Mouse (Mus musculus) heart, embryonic 12.5 days (tissue): ENCODE measurements around the gene Trir. TPM values are rescaled to one million over a fixed set of nuclear protein-coding genes. Genes with fewer than 3 reads are reported as not detected.
A peak's percentile ranks its signal among the peaks of the same experiment; 100 is the strongest.

Experiments used
- ATAC-seq: fragments of 200-750 bp; cut with Nextera tagmentation; 2 replicates; pipeline ENCODE4 v1.8.0; 2017; ENCODE audit warnings: moderate TSS enrichment, moderate library complexity; ENCODE audit not compliant: insufficient number of reproducible peaks, low FRiP score
- H3K27ac ChIP-seq: fragments of 300-500 bp; sonication (generic); 2 replicates; pipeline ENCODE4 v1.5.1; 2016; ENCODE audit warnings: mild to moderate bottlenecking, moderate library complexity; ENCODE audit not compliant: poor library complexity, severe bottlenecking
- H3K27me3 ChIP-seq: fragments of 300-500 bp; sonication (generic); replicated peaks from 2 replicates; pipeline ENCODE4 v1.6.1; 2016; ENCODE audit warnings: mild to moderate bottlenecking, moderate library complexity
- H3K36me3 ChIP-seq: fragments of 300-500 bp; sonication (generic); 2 replicates; pipeline ENCODE4 v1.6.1; 2016; ENCODE audit warnings: mild to moderate bottlenecking, moderate library complexity
- H3K4me1 ChIP-seq: fragments of 300-500 bp; sonication (generic); replicated peaks from 2 replicates; pipeline ENCODE4 v1.6.1; 2016; ENCODE audit warnings: mild to moderate bottlenecking
- H3K4me2 ChIP-seq: fragments of 300-500 bp; sonication (generic); 2 replicates; pipeline ENCODE4 v1.6.1; 2016; ENCODE audit warnings: mild to moderate bottlenecking, moderate library complexity
- H3K4me3 ChIP-seq: fragments of 300-500 bp; sonication (generic); 2 replicates; pipeline ENCODE4 v1.5.1; 2016; ENCODE audit warnings: mild to moderate bottlenecking
- H3K9ac ChIP-seq: fragments of 300-500 bp; sonication (generic); 2 replicates; pipeline ENCODE4 v1.6.1; 2016; ENCODE audit warnings: mild to moderate bottlenecking, moderate library complexity
- H3K9me3 ChIP-seq: fragments of 300-500 bp; sonication (generic); replicated peaks from 2 replicates; pipeline ENCODE4 v1.6.1; 2016; ENCODE audit warnings: mild to moderate bottlenecking, moderate library complexity
- WGBS: fragments of 180-500 bp; shearing (Covaris S2); methylation state at CpG from one replicate; pipeline ENCODE4 v1.1.7; 2016; 5-methylcytosine and 5-hydroxymethylcytosine counted together
- polyA plus RNA-seq: library from polyadenylated mRNA; unstranded; fragments of >200 nt; fragmentation: Nextera tagmentation; extraction: Ambion mirVana; gene quantifications from 2 replicates; pipeline ENCODE4 v1.2.1, GENCODE M21; 2016

Trir gene
- polyA plus RNA-seq, 1 experiment from 2014 or later = 102 TPM

DNA sequence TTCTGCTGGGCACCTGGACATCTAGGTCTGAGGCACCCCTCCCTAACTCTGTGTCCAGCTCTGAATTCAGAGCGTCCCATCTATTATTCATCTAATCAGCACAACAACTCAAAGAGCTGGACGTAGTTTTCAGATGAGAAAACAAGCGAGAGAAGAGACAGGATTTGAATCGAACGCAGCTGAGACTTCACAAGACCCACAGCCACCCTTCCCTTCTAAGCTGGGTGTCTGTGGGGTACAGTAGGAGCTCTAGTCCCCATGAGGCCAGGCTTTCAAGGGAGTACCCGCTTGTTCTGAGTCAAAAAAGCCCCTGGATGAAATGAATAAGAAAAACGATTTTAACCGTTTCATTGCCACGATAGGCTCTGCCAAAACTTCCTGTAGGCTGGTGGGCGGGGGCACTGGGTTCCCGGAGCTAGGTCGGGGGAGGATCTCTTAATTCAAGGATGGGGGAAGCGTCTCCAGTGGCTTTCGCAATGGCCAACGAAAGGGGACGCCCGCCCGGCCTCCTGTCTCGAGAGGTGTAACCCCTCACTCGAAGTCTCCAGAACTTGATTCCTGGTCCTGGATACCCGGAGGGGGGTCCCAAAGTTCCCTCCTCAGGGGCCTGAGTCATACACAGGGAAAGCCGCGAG is 41.5 kb upstream of the Trir start:
- ATAC-seq = no peak
- peaks cover 51% of the 10 kb centered on the region for H3K4me1 ChIP-seq
- peak overlapping the region; percentile 59 for H3K4me3 ChIP-seq
- H3K9me3 ChIP-seq = no peaks in the 10 kb centered on the region; the same call in 1 of the 2 replicates
- H3K36me3 ChIP-seq = no peaks in the 10 kb centered on the region
- H3K27me3 ChIP-seq = peaks cover 9% of the 10 kb centered on the region
- H3K27ac ChIP-seq = peak overlapping the region; percentile 39; the same call in 1 of the 2 replicates
- H3K9ac ChIP-seq = peak overlapping the region; percentile 70
- H3K4me2 ChIP-seq = peak overlapping the region; percentile 98
- WGBS = 2% methylated on average over 23 of the region's 23 CpGs

- Histone ChIP-seq H3K4me2 (peak overlapping the region; percentile 98), H3K9me3 (no peaks in the 10 kb centered on the region; the same call in 1 of the 2 replicates), H3K36me3 (no peaks in the 10 kb centered on the region), H3K9ac (peak overlapping the region; percentile 70), H3K4me3 (peak overlapping the region; percentile 59), H3K4me1 (peaks cover 47% of the 10 kb centered on the region), H3K27ac (peak overlapping the region; percentile 39; the same call in 1 of the 2 replicates), H3K27me3 (peaks cover 9% of the 10 kb centered on the region)
- ATAC-seq = peak; percentile 57
- WGBS = under 1% methylated on average over 53 of the region's 53 CpGs
Measured at GRCm38 (mm10) chr8:84985684-84986378, 40.8 kb upstream of the Trir start.

DNA sequence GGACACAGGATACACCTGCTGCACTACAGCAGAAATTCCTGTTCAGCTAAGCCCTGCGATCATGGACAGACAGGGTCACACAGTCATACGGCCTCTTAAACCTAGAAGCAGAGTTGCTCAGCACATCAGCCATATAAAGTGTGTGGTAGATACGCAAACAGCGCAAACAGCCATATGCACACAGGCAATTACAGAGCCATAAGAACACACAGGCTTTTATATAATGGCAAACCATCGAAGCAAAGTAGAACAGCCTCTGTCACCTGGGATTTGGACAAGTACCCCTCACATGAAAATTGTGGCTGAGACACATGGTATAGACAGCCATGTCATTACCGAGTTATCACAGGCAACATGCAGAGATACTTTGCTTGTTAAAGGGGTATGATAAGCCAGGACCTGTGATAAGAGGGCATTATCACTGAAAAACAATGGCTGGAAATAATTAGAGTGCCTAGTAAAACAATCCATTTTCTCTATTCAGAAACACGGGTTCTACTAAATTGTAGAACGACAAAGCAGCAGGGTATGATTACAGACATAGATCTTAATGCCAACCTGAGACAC is 40.2 kb upstream of the Trir start:
- Histone ChIP-seq H3K9me3 (no peaks in the 10 kb centered on the region; the same call in 1 of the 2 replicates), H3K27ac (0 out of 2 replicates have a peak overlapping the region, but pooled peaks have one; percentile 4), H3K4me2 (peak overlapping the region; percentile 98), H3K4me3 (peak overlapping the region; percentile 59), H3K27me3 (peaks cover 9% of the 10 kb centered on the region), H3K9ac (peak overlapping the region; percentile 70; the same call in 1 of the 2 replicates), H3K36me3 (no peaks in the 10 kb centered on the region), H3K4me1 (peaks cover 45% of the 10 kb centered on the region)
- WGBS = 35% methylated on average over 8 of the region's 8 CpGs
- no peak for ATAC-seq

- H3K4me3 ChIP-seq = no peak overlapping the region
- no peaks in the 10 kb centered on the region for H3K36me3 ChIP-seq
- H3K4me2 ChIP-seq = no peak overlapping the region
- no peaks in the 10 kb centered on the region; the same call in 1 of the 2 replicates for H3K9me3 ChIP-seq
- no peak for ATAC-seq
- no peak overlapping the region for H3K9ac ChIP-seq
- peaks cover 35% of the 10 kb centered on the region for H3K4me1 ChIP-seq
- no peak overlapping the region for H3K27ac ChIP-seq
- peaks cover 9% of the 10 kb centered on the region for H3K27me3 ChIP-seq
- WGBS = 76% methylated on average over 5 of the region's 5 CpGs
Measured at GRCm38 (mm10) chr8:84987388-84987787, 39.2 kb upstream of the Trir start.

- Histone ChIP-seq H3K9me3 (no peaks in the 10 kb centered on the region; the same call in 1 of the 2 replicates), H3K4me2 (no peak overlapping the region), H3K9ac (no peak overlapping the region), H3K4me1 (peaks cover 32% of the 10 kb centered on the region), H3K27ac (no peak overlapping the region), H3K27me3 (peaks cover 9% of the 10 kb centered on the region), H3K4me3 (no peak overlapping the region), H3K36me3 (no peaks in the 10 kb centered on the region)
- no peak for ATAC-seq
- 68% methylated on average over 2 of the region's 2 CpGs for WGBS
Measured at GRCm38 (mm10) chr8:84987903-84988302, 38.7 kb upstream of the Trir start.

DNA sequence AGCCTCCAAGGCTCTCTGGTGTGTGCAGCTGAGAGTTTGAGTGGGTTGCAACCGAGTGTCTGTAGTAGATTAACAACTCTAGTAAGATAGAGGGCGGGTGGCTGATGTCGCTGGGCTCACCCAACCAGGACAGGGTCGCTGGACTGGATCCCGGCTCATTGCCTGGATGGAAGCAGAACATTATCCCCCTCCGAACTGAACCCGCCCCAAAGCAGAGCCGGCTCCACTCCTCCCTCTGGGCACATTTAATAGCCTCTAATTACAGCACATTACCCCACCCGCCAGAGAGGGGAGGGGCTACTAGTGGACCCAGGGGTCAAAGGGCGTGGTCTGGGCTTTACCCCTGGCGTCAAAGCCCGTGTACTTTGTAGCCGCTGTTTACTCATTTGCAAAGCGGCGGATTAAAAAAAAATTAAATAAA is 37.3 kb upstream of the Trir start:
- peaks cover 17% of the 10 kb centered on the region for H3K27me3 ChIP-seq
- H3K4me3 ChIP-seq = peak overlapping the region; percentile 16; the same call in 1 of the 2 replicates

GRCm38 (mm10) chr8:84989810-84990209 is 36.8 kb upstream of the Trir start:
- Histone ChIP-seq H3K9ac (peak overlapping the region; percentile 71), H3K36me3 (no peaks in the 10 kb centered on the region), H3K9me3 (no peaks in the 10 kb centered on the region; the same call in 1 of the 2 replicates), H3K4me3 (peak overlapping the region; percentile 67), H3K4me2 (peak overlapping the region; percentile 98), H3K27me3 (peaks cover 22% of the 10 kb centered on the region), H3K4me1 (peaks cover 25% of the 10 kb centered on the region), H3K27ac (0 out of 2 replicates have a peak overlapping the region, but pooled peaks have one; percentile 30)
- peak; percentile 62 for ATAC-seq
- under 1% methylated on average over 15 of the region's 15 CpGs for WGBS

More for the DNA sequence above, 37.3 kb upstream of the Trir start:
- peaks cover 30% of the 10 kb centered on the region for H3K4me1 ChIP-seq
- 0 out of 2 replicates have a peak overlapping the region, but pooled peaks have one; percentile 32 for H3K9ac ChIP-seq
- no peaks in the 10 kb centered on the region for H3K36me3 ChIP-seq
- WGBS = 16% methylated on average over 15 of the region's 15 CpGs
- peak overlapping the region; percentile 98 for H3K4me2 ChIP-seq
- H3K27ac ChIP-seq = no peak overlapping the region
- H3K9me3 ChIP-seq = no peaks in the 10 kb centered on the region; the same call in 1 of the 2 replicates
- ATAC-seq = no peak

- Histone ChIP-seq H3K27me3 (peaks cover 27% of the 10 kb centered on the region), H3K4me1 (peaks cover 19% of the 10 kb centered on the region), H3K36me3 (no peaks in the 10 kb centered on the region), H3K27ac (0 out of 2 replicates have a peak within 1 kb of the TSS, but pooled peaks have one; percentile 30), H3K9me3 (no peaks in the 10 kb centered on the region; the same call in 1 of the 2 replicates), H3K4me3 (peak within 1 kb of the TSS; percentile 67), H3K9ac (peak within 1 kb of the TSS; percentile 83), H3K4me2 (peak within 1 kb of the TSS; percentile 98)
- peak; percentile 92 for ATAC-seq
- WGBS = under 1% methylated on average over 28 of the region's 28 CpGs
Measured at GRCm38 (mm10) chr8:84990349-84990748, 36.3 kb upstream of the Trir start, which contains the start of gene Hook2. Gene Hook2, plus strand, starts transcription at chr8:84990603.

DNA sequence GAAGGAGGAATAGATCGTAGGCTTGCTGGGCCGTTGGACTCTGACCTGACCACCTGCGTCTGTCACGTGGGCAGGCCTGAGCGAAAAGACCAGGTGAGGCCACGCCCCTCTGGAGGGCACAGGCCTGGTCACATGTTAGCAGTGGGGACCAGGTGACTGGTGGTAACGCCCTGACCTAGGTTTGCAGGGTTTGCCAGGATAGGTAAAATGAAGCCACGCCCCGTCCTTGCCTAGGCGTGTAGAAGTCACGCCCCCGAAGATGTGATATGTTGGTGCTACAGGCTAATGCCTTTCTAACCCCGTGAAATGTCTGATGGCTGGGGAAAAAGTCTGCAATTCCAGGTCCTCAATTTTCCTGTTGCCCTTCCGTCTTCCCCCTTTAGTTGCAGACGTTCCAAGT is 35.8 kb upstream of the Trir start:
- Histone ChIP-seq H3K27me3 (peaks cover 32% of the 10 kb centered on the region), H3K4me3 (peak overlapping the region; percentile 67), H3K4me2 (peak overlapping the region; percentile 98), H3K4me1 (peaks cover 19% of the 10 kb centered on the region), H3K36me3 (no peaks in the 10 kb centered on the region), H3K9me3 (no peaks in the 10 kb centered on the region; the same call in 1 of the 2 replicates), H3K9ac (peak overlapping the region; percentile 83), H3K27ac (0 out of 2 replicates have a peak overlapping the region, but pooled peaks have one; percentile 29)
- peak; percentile 72 for ATAC-seq
- 2% methylated on average over 15 of the region's 15 CpGs for WGBS

GRCm38 (mm10) chr8:84994375-84994774 is 32.2 kb upstream of the Trir start:
- Histone ChIP-seq H3K9me3 (no peaks in the 10 kb centered on the region), H3K27ac (no peak overlapping the region), H3K27me3 (peaks cover 39% of the 10 kb centered on the region), H3K4me1 (peaks cover 15% of the 10 kb centered on the region), H3K9ac (no peak overlapping the region), H3K4me3 (no peak overlapping the region), H3K36me3 (no peaks in the 10 kb centered on the region), H3K4me2 (no peak overlapping the region)
- WGBS = 86% methylated on average over 9 of the region's 9 CpGs
- ATAC-seq = no peak
